Comparison of ENCODE assay signal across 25 mouse cellular contexts in genomic region chr6:52648031-52648430, GRCm38 (mm10). TPM values are rescaled to one million over a fixed set of nuclear protein-coding genes. Genes with fewer than 3 reads are reported as not detected.
DNase-seq lines count a peak whose midpoint lies in the region; ATAC-seq and TF ChIP-seq lines count a peak whose summit lies in the region.
"Had no signal": no experiment of that assay in that cellular context is flagged by ENCODE, and none has a peak within 500 bp of the region (broad histone marks: within the 10 kb centered on the region; RNA-seq: fewer than 3 reads in every experiment).

No protein-coding gene starts in this region.

- TF ChIP-seq CTCF in thymus, adult 2 months (IDR thresholded peaks at IDR 0.05; ENCODE audit: borderline replicate concordance, control insufficient read depth, extremely low read depth, insufficient read depth, low read length, poor library complexity), result no peak

- H3K27me3 ChIP-seq in thymus, adult 2 months (ENCODE audit: control insufficient read depth, insufficient read depth, low read length), result no peaks in the 10 kb centered on the region
- no peaks in the 10 kb centered on the region for H3K27me3 ChIP-seq in midbrain, embryonic 13.5 days
- H3K27me3 ChIP-seq: embryonic facial prominence, embryonic 13.5 days; forebrain, embryonic 15.5 days; hindbrain, embryonic 12.5 days; hindbrain, embryonic 15.5 days had no signal

- TF ChIP-seq POLR2A in thymus, adult 2 months (IDR thresholded peaks at IDR 0.05; ENCODE audit: control insufficient read depth, extremely low read depth, insufficient read depth, low read length, poor library complexity), result no peak

- no peak for ATAC-seq in monocyte, adult 5-6 weeks (replicated peaks; ENCODE audit: insufficient number of reproducible peaks, low FRiP score, low TSS enrichment, poor library complexity, severe bottlenecking)
- ATAC-seq in midbrain, embryonic 13.5 days, result no peak
- ATAC-seq: CD4-positive, CD25-positive, alpha-beta regulatory T cell, adult 4 months; forebrain, embryonic 15.5 days had no signal

- H3K4me1 ChIP-seq in thymus, adult 2 months (replicated peaks; ENCODE audit: control insufficient read depth, insufficient read depth, low read length), result peaks cover 11% of the 10 kb centered on the region
- no peaks in the 10 kb centered on the region for H3K4me1 ChIP-seq in midbrain, embryonic 13.5 days (replicated peaks)
- H3K4me1 ChIP-seq: embryonic facial prominence, embryonic 10.5 days; embryonic facial prominence, embryonic 13.5 days; forebrain, embryonic 12.5 days; forebrain, embryonic 15.5 days; heart, embryonic 13.5 days; hindbrain, embryonic 12.5 days; hindbrain, embryonic 15.5 days had no signal

- 45% methylated on average over 6 of the region's 6 CpGs for WGBS in thymus, adult 2 months
- WGBS in midbrain, embryonic 13.5 days, result 94% methylated on average over 6 of the region's 6 CpGs

- H3K4me2 ChIP-seq in midbrain, embryonic 13.5 days (replicated peaks), result no peak overlapping the region
- H3K4me2 ChIP-seq: embryonic facial prominence, embryonic 13.5 days; forebrain, embryonic 12.5 days; forebrain, embryonic 15.5 days; heart, embryonic 13.5 days; hindbrain, embryonic 12.5 days; hindbrain, embryonic 15.5 days had no signal

- H3K9me3 ChIP-seq in midbrain, embryonic 13.5 days, result no peaks in the 10 kb centered on the region
- H3K9me3 ChIP-seq: embryonic facial prominence, embryonic 10.5 days; embryonic facial prominence, embryonic 13.5 days; forebrain, embryonic 12.5 days; forebrain, embryonic 15.5 days; heart, embryonic 10.5 days; heart, embryonic 13.5 days; hindbrain, embryonic 12.5 days; hindbrain, embryonic 15.5 days had no signal

- H3K4me3 ChIP-seq in thymus, adult 2 months (ENCODE audit: control insufficient read depth, insufficient read depth, low read length), result no peak overlapping the region
- H3K4me3 ChIP-seq in midbrain, embryonic 13.5 days (replicated peaks), result no peak overlapping the region
- H3K4me3 ChIP-seq: embryonic facial prominence, embryonic 10.5 days; embryonic facial prominence, embryonic 13.5 days; erythroblast, embryonic 14.5 days; forebrain, embryonic 12.5 days; forebrain, embryonic 15.5 days; heart, embryonic 10.5 days; heart, embryonic 13.5 days; hindbrain, embryonic 12.5 days; hindbrain, embryonic 15.5 days had no signal

- peak; percentile 28 for DNase-seq in thymus, adult 2 months
- no peak for DNase-seq in thymus, adult 18-20 months
- DNase-seq in thymus, postnatal 10 days (ENCODE audit: low spot score in 2 of 2), result peak; percentile 25 to 40
- DNase-seq in thymus, postnatal 4 days, result peak; percentile 35
- DNase-seq: adrenal gland, adult 2 months; adrenal gland, postnatal 14 days; cerebellum, adult 11 months; cerebellum, adult 8-10 months; cerebellum, postnatal 10 days; cerebellum, postnatal 36 days; embryo, embryonic 11 days; gastrocnemius, postnatal 25 days; heart, adult 18-20 months had no signal

- H3K27ac ChIP-seq in thymus, adult 2 months (ENCODE audit: control insufficient read depth, insufficient read depth, low read length), result no peak overlapping the region
- H3K27ac ChIP-seq in midbrain, embryonic 13.5 days, result no peak overlapping the region
- H3K27ac ChIP-seq: embryonic facial prominence, embryonic 10.5 days; embryonic facial prominence, embryonic 13.5 days; forebrain, embryonic 12.5 days; forebrain, embryonic 15.5 days; heart, embryonic 10.5 days; heart, embryonic 13.5 days; hindbrain, embryonic 12.5 days; hindbrain, embryonic 15.5 days had no signal

- no peaks in the 10 kb centered on the region for H3K36me3 ChIP-seq in thymus, adult 2 months (ENCODE audit: control insufficient read depth, insufficient read depth, low read length)
- no peaks in the 10 kb centered on the region for H3K36me3 ChIP-seq in midbrain, embryonic 13.5 days
- H3K36me3 ChIP-seq: embryonic facial prominence, embryonic 10.5 days; embryonic facial prominence, embryonic 13.5 days; forebrain, embryonic 12.5 days; forebrain, embryonic 15.5 days; heart, embryonic 10.5 days; heart, embryonic 13.5 days; hindbrain, embryonic 12.5 days; hindbrain, embryonic 15.5 days had no signal

- no peak overlapping the region for H3K9ac ChIP-seq in midbrain, embryonic 13.5 days (replicated peaks)
- H3K9ac ChIP-seq: embryonic facial prominence, embryonic 13.5 days; forebrain, embryonic 12.5 days; forebrain, embryonic 15.5 days; heart, embryonic 13.5 days; hindbrain, embryonic 12.5 days; hindbrain, embryonic 15.5 days had no signal

RNA-seq across cellular contexts. Expression of gene Hibadh, which starts 7.8 kb away (rescaled TPM):
- 56.0 and 66.5 TPM in 2 replicates for polyA plus RNA-seq in thymus, adult 2 months (2012; rRNA removed)
- 26.2 to 37.9 TPM (median 30.1 TPM) in 3 replicates for total RNA-seq in monocyte, adult 5-6 weeks (2017)
- polyA plus RNA-seq in midbrain, embryonic 13.5 days (2015; fragmentation: Nextera tagmentation; extraction: Ambion mirVana), result 54.1 and 55.0 TPM in 2 replicates

Comparison
In these comparisons a context has a peak if more than half of its experiments do, and no peak if none do; other contexts are left out.
1. DNase-seq: peak in thymus, adult 2 months (single experiment), thymus, postnatal 10 days (2 of 2) and thymus, postnatal 4 days (single experiment); none in thymus, adult 18-20 months (0 of 2).